Mouse (Mus musculus): ENCODE results near the gene Saxo2.
A peak's percentile ranks its signal among the peaks of the same experiment; 100 is the strongest.

DNA sequence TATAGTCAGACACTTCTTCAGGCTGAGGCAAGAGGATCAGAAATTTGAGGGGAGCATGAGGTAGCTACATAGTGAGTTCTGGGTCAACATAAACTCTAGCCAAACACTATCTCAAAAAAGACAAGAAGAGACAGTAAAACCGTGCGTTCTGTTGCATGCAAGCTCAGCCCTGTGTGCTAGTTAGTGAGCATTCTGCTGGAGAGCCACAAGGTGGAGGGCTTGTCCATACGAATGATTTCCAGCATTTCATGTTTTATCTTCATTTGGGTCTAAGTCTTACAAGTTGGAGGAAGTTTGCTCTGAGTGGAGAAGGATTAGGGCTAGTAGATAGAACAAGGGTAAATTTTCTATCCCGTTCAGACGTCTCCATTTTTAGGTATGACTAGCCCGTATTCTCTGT is 28.5 kb upstream of the Saxo2 start:
- TF ChIP-seq POLR2A (IDR thresholded peaks at IDR 0.05; ENCODE audit: insufficient read depth, low read depth, low read length) (no peak), CTCF (IDR thresholded peaks at IDR 0.05) (peak; percentile 38), EP300 (IDR thresholded peaks at IDR 0.05; ENCODE audit: insufficient read depth, low read depth, low read length) (no peak)

Data from heart, adult 2 months (tissue).